Mouse (Mus musculus) frontal cortex, adult 2 months (tissue): ENCODE data around the gene Dnajc12. TPM values are rescaled to one million over a fixed set of nuclear protein-coding genes. Genes with fewer than 3 reads are reported as not detected.
"Not testable (repeated sequence)": the region's sequence is repeated elsewhere in the genome, so short reads cannot be mapped to it uniquely, and the experiment has no call there.

ENCODE experiments used
- DNase-seq, 2 experiments: peaks; one replicate each; pipeline ENCODE4 v3.0.0; 2022; ENCODE audit warnings: low spot score in 1 of 2; ENCODE audit errors: extremely low spot score in 1 of 2
- polyA plus RNA-seq: library from polyadenylated mRNA; depleted of rRNA; stranded (reverse); fragments of >200 nt; gene quantifications from 2 replicates; pipeline ENCODE4 v1.2.3, GENCODE M21; 2012

Gene Dnajc12
- polyA plus RNA-seq, 1 experiment, result 23.4 TPM

DNA sequence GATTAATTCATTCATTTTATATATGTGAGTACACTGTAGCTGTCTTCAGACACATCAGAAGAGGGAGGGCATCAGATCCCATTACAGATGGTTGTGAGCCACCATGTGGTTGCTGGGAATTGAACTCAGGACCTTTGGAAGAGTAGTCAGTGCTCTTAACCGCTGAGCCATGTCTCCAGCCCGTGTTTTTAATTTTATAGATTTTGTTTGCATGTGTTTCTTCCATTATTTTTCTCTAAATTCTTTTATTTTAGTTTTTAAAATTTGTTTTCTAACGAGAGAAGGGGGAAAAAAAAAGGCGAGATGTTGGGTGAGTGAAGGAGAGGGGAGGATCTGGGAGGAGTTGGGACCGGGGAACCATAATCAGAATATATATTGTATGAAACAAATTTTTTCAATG lies 3.7 kb downstream of the Dnajc12 start:
- not testable (repeated sequence) for DNase-seq

DNA sequence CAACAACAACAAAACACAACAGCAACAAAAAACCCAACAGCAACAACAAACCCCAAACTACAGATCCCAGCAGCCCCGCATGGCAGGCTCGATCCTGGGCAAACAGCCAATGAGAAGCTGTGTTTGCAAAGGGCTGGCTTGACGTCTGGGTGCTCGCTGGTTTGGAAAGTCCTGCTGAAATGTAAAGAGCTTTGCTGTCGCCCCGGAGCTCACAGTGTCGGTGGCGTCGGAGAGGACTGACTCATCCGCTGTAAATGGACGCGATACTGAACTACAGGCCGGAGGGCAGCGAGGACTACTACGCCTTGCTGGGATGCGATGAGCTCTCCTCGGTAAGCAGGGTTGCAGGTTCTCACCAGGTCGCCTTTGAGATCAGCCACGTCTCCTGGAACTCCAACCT lies 4.2 kb downstream of the Dnajc12 start:
- DNase-seq, result peak; percentile 81 to 95

DNA sequence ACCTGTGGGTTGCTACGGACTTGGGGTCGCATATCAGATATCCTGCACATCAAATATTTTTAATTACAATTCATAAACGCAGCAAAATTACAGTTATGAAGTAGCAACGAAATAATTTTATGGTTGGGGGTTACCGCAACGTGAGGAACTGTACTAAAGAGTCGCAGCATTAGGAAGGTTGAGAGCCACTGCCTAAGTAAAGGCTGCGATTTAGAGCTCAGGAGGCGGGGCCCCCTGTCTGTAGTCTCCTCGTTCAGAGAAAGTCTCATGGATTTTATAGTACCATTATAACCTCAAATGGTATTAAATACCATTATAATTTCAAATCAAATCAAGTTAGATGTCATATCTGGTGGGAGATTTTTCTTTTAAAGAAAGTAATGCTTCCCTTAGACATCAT lies 4.7 kb downstream of the Dnajc12 start:
- DNase-seq, result no peak

DNA sequence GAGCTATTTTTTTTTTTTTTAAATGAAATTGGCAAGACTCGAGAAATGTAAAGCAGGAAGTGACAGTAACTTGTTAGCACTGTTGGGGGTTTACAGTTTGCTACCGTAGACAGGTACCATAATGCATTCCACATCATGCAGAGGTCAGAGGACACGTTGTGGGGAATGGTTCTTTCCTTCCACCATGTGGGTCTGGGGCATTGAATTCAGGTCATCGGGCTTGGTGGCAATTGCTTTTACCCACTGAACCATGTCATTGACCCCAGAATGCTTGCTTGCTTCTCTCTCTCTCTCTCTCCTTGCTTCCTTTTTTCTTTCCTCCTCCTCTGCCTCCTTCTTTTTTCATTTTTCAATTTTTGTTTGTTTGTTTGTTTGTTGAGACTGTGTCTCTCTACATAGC lies 6.7 kb downstream of the Dnajc12 start:
- no peak for DNase-seq

DNA sequence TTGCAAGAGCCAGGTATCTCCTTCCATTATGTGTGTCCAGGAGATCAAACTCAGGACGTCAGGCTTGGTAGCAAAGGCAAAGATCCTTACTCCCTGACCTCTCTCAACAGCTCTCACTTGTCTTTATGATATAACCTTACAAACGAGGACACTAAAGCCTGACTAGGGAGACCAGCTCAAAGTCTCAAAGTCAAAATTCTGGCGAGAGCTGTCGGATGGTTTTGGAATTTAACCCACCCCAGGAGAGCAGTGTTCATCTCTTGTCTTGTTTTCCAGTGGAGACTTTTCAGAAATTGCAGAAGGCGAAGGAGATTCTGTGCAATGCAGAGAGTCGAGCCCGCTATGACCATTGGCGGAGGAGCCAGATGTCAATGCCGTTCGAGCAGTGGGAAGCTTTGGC lies 14.7 kb downstream of the Dnajc12 start:
- DNase-seq, result no peak

DNA sequence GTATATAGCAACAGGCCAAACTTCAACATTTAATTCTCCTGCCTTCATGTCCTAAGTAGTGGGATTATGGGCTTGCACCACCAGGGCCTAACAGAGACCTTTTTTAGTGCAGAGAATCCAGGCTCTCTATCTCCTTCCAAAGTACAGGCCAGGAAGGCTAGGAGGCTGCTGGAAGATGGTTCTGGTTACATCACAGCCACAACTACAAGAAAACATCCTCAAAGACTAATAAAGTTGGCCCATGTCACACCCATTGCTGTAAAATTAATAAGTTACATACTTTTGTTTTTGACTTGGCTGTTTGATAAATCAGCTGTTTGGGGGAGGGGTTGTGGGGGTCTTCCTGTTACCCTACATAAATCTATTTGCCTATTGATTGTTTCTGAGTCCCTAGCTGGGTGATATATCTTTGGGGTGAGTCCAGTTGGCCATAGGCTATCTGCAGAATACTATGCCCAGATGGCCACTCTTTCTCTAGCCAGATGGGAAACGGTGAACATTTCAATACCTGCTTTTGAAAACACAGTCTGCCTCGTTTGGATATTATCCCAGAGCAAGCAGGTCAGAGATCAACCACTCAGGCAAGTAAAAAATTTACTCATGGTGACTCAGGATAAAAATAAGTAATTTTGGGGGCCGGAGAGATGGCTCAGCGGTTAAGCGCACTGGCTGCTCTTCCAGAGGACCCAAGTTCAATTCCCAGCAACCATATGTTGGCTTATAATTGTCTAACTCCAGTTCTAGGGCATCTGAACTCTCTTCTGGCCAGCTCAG lies 20.7 kb downstream of the Dnajc12 start:
- DNase-seq, result no peak

DNA sequence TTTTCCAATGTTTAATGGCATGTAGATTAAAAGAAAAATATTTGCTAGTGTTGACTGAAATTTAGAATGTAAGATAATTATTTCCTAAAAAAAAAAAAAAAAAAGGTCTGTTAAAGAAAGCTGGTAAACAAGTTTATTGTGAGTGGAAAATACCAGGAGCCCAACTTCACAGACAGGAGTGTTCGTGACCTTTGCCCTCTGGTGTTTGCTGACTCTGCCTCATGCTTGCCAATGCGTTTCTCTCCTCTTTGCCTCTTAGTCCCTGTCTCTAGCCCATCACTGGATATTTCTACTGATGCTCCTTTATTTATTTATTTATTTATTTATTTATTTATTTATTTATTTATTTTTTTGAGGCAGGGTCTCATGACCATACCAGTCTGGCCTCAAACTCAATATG lies 21.4 kb downstream of the Dnajc12 start:
- no peak for DNase-seq

DNA sequence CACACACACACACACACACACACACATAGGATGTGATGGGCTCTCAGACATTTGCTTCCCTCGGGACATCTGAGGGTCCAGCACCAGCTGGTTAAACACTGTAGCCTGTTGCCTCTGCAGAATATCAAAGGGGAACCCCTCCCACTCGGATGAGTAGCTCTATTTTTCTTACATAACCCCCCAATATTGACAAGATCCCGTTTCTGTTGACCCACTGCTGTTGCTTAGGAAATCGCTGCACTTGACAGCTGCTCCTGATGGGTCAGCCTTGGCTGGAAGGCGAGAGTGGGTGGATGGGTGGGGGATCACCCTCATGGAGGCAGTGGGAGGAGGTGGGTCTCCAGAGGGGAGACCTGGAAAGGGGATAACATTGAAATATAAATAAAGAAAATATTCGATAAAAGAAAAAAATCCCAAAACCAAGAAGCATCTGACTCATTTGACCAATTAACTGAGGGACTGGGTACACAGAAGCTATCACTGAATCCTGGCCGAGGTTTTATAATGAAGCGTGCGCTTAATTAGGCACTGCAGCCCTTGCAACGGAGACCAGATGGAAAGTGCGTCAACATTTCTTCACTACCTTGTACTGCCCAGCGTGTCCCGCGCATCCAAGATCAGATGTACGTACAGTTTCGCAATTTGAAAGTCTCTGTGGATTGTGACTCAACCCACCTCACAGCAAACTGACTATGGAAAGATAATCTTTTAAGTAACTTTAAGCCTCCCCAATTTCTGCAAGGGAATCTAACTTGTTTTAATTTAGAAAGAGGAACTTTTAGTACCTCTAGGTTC lies 28.1 kb downstream of the Dnajc12 start:
- DNase-seq, result no peak

DNA sequence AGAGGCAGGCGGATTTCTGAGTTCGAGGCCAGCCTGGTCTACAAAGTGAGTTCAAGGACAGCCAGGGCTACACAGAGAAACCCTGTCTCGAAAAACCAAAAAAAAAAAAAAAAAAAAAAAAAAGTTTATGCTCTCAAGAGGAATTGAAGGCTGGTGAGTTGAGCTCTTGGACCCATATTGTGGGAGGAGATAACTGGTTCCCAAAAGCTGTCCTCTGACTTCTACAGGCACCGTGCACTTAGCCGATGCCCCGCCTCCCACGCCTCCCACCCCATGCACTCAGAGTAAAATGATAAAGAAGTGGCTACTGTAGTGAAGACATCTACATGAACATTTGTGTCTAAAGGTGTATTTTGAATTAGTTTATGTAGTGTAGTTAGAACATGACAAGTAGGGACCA lies 29.4 kb downstream of the Dnajc12 start:
- not testable (repeated sequence) for DNase-seq

DNA sequence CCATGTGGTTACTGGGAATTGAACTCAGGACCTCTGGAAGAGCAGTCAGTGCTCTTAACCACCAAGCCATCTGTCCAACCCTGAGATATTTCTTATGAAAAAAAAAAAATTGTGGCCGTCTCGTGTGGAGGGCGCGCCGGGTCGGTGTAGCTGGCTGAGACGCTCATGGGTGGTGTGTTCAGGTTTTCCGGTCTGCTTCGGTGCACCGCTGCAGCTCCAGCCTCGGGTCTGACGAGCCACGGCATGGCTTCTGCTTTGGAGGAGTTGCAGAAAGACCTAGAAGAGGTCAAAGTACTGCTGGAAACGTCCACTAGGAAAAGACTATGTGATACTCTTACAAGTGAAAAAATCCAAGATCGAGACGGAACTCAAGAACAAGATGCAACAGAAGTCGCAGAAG lies 30.5 kb downstream of the Dnajc12 start:
- DNase-seq, result no peak

DNA sequence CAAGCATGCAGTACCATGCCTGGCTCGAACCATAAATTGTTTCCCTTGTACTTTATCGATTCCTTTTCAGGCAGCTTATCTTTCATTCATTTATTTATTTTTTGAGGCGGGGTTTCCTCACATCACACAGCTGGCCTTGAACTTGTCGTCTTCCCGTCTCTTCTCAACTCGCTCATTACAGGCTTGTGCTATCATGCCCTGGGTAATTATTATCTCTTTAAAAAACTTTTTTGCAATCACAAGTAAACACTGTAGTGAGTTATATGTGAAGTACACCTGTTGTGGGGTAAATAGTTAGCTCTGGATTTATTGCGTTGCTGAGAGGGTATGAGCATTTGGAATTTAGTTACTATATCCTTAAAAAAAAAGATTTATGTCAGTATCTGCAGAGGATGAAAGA lies 33.0 kb downstream of the Dnajc12 start:
- no peak for DNase-seq

DNA sequence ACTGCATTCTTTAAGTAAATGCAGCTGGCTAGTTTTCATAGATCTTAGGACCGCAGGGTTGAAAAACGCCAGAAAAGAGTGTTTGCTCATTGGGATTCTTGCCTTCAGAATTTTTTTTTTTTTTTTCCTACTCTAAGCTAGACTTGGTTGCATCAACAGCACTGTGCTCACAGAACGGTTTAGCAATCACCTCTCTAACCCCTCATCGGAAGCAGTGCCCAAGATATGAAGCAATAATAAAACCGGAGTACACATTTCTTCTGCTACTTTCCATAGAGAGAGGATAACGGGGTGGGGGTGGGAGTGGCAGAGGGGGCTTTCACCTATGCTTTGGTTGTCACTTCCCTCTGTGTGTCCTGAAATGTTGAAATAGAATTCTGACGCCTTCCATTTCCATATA lies 33.6 kb downstream of the Dnajc12 start:
- DNase-seq, result no peak

DNA sequence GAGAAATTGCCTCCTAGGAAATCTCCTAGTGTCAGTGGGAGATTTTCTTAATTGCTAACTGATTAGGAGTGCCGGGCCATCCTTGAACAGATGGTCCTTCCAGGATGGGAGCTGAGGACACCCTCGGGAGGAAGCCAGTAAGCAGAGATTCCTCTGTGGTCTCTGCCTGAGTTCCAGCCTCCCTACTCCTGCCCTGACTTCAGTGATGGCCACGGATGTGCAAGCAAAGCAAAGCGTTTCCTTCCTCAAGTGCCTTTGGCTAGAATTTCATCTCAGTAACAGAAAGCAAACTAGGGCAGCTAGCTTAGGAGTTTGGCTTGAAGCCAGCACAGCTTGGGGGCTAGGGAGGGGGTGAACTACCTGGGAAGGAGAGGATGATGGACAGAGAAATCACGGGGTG lies 34.8 kb downstream of the Dnajc12 start:
- no peak for DNase-seq

DNA sequence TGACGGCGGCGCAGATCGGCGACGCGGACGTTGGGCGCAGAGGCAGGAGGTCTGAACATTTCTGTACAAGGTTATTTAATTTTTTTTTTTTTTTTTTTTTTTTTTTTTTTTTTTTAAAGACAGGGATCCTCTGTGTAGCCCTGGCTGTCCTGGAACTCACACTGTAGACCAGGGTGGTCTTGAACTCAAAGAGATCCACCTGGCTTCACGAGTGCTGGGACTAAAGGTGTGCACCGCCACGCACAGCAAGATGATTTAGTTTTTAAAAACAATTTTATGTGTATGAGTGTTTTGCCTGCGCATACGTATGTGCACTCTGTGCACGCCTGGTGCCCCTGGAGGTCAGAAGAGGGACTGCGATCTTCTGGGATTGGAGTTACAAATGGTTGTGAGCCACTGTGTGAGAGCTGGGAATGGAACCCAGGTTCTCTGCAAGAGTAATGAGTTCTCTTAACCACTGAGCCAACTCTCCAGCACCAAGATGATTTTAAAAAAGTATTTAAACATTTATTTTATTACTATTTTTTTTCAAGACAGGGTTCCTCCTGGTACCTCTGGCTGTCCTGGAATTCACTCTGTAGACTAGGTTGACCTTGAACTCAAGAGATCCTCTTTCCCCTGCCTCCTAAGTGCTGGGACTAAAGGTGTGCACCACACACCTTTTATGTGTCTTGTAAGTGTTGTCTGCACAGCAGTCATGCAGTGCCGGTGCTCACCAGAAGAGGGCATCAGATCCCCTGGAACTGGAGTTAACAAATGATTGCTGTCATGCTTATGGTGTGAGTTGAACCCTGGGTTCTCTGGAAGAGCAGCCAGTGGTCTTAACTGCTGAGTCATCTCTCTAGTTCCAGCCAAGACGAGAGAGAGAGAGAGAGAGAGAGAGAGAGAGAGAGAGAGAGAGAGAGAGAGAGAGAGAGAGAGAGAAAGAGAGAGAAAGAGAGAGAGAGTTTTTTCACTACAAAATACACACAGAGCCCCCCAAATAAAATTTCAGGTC lies 39.8 kb downstream of the Dnajc12 start, which contains the start of gene Gm7075:
TSS of gene Gm7075 (minus strand) at position 51 of the 997 bp plus-strand sequence.
- DNase-seq, result peak in 1 of 2 experiments; percentile 46

DNA sequence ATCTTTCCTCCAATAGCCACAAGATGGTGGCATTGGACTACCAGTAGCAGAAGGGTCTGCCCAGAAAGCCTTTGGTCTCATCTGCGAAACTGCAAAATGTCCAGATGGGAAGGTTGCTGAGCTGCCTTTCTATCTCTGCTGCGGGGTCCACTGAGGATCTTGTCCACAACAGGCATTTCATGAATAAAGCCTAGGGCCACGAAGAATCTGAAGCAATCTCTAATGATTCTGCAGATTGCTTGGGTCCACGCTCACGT lies 40.4 kb downstream of the Dnajc12 start:
- no peak for DNase-seq

DNA sequence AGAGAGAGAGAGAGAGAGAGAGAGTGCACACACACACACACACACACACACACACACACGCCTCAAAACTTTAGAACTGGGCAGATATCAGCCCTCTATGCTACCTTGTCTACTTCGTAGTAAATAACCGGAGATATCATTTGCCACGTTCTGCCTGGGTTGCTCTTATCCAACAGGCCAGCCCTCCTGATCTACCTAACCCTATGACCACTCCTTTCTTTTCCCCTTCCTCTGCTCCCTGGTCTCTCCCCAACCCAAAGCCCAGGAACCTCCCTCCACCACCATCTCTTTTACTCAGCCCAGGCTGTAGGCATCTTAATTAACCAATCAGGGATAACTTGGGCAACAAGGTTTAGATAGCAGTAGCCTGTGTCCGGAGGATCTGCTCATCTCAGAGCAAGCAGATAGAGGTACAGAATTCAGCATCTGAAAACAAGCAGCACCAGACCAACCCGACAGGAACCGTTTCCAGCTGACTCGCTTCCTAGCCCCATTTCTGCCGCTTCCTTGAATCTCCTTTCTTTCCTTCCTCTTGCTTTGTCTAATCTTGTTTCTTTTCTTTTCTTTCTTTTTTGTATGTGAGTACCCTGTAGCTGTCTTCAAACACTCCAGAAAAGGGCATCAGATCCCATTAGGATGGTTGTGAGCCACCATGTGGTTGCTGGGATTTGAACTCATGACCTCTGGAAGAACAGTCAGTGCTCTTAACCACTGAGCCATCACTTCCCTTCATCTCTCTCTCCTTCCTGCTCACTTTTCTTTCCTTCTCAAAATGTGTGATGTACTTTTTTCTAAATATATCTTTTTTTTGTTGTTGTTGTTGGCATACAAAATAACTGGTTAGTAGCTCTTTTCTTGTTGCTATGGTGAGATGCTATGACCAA lies 41.6 kb downstream of the Dnajc12 start:
- DNase-seq, result no peak

DNA sequence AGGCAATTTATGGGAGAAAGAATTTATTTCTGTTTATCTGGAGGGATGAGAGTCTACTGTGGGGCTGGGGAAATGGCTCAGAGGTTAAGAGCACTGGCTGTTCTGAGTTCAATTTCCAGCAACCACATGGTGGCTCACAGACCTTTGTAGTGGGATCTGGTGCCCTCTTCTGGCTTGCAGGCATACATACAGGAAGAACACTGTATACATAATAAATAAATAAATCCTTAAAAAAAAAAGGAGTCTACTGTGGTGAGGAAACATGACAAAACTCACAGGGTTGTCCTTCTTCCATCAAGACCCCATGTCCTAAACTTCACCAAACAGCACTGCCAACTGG lies 42.2 kb downstream of the Dnajc12 start:
- DNase-seq, result peak in 1 of 2 experiments; percentile 37

DNA sequence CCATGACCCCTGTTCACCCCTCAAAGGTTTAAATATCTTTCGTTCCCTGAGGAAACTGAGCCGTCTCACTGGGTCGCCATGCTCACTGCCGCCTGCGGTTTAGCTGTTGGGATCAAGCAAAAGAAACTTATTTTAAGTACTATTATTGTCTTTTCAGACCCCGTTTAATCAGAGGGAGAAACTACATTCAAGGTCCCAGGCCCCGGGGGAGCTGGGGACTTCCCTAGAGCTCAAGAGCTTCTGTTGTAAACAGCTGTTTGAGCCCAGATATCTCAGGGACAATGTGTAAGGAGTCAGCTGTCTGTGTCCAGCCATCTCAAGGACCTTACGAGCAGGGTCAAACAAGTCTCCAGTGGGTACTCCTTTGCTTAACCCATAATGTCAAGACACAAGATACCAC lies 44.9 kb downstream of the Dnajc12 start:
- no peak for DNase-seq

DNA sequence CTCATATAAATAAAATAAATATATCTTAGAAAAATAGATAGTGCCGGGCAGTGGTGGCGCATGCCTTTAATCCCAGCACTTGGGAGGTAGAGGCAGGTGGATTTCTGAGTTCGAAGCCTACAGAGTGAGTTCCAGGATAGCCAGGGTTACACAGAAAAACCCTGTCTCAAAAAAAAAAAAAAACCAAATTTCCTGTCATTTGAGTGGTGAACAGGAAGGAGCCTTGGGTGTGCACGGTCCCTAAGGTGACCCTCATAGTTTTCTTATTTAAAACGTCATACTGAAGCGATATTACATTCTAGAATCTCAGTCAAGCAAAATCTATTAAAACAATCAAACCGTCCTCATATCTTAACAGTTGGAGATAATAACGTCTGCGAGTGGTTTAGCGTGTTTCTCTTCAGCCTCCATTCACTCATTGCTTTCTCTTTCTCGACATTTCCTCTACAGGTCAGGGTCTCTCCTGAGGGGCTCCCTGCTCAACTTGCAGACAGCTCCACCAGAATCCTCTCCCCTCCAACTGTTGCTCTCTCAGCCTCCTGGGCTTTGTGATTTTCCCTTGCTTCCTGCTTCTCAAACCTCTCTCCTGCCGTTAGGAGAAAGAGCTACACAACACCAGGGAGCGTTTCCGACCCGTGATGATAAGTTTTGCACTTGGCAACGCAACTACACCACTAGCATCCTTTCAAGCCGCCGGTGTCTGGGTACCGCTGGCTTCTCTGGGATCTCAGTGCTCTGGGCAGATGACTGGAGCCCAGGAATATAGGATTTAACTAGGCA lies 46.2 kb downstream of the Dnajc12 start:
- DNase-seq, result peak in 1 of 2 experiments; percentile 53

DNA sequence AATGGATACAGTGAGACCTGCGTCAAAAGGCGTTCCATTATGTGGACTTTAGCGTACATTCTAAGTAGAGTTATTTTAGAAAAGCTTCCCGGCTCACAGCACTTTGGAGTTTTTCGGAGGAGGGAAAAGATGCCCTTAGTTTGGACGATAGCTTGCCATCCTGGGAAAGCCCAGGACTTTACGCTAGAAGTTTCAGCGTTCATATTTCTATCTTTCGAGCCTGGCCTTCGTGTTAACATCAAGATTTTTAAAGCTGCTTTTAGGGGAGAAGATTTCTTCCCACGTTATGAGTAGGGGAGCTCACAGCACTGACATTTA lies 46.7 kb downstream of the Dnajc12 start:
- DNase-seq, result no peak
